Mouse (Mus musculus) duodenum, adult 2 months (tissue): Measurements from ENCODE around the gene Zfp866. TPM values are rescaled to one million over a fixed set of nuclear protein-coding genes. Genes with fewer than 3 reads are reported as not detected.

Experiments
- polyA plus RNA-seq: library from polyadenylated mRNA; depleted of rRNA; stranded (reverse); fragments of >200 nt; gene quantifications from 2 replicates; pipeline ENCODE4 v1.2.3, GENCODE M21; 2012; ENCODE audit warnings: low replicate concordance; rRNA removed

Gene Zfp866
- 1.9 and 2.0 TPM in 2 replicates for polyA plus RNA-seq

GRCm38 (mm10) chr8:69790773-69791367 is at the start of gene Zfp866, which contains the start of gene Atp13a1:
Gene Zfp866, minus strand, starts transcription at chr8:69791178.
Gene Atp13a1, plus strand, starts transcription at chr8:69791163.

GRCm38 (mm10) chr8:69832298-69832853 is 41.4 kb upstream of the Zfp866 start, which contains the start of gene Pbx4:
Gene Pbx4, plus strand, starts transcription at chr8:69832491.

GRCm38 (mm10) chr8:69822386-69823191 is 31.6 kb upstream of the Zfp866 start, which contains the start of gene Lpar2:
Gene Lpar2, plus strand, starts transcription at chr8:69822429.

GRCm38 (mm10) chr8:69808094-69808863 is 17.3 kb upstream of the Zfp866 start, which contains the start of gene Gmip:
Gene Gmip, plus strand, starts transcription at chr8:69808679.

GRCm38 (mm10) chr8:69774503-69775148 is 16.4 kb downstream of the Zfp866 start, which contains the start of gene Gm20422:
Gene Gm20422, minus strand, starts transcription at chr8:69774886.

GRCm38 (mm10) chr8:69749544-69750454 is 41.2 kb downstream of the Zfp866 start, which contains the start of gene Zfp963:
Gene Zfp963, minus strand, starts transcription at chr8:69749970.

Other genes starting within 250 kb of the Zfp866 start
- gene Zfp868, start 165.6 kb downstream of the Zfp866 start, polyA plus RNA-seq = 1.3 and 2.1 TPM in 2 replicates
- gene Zfp964, start 136.7 kb downstream of the Zfp866 start, polyA plus RNA-seq = 0.11 and 0.20 TPM in 2 replicates
- gene Zfp869, start 80.5 kb downstream of the Zfp866 start, polyA plus RNA-seq = 0.20 and 0.25 TPM in 2 replicates
- gene Zfp963, start 41.2 kb downstream of the Zfp866 start, polyA plus RNA-seq = 0.54 and 0.87 TPM in 2 replicates
- gene Gm20422, start 16.3 kb downstream of the Zfp866 start, polyA plus RNA-seq = 0.65 TPM in 1 of 2 replicates, not detected in the other
- 95.3 and 108 TPM in 2 replicates for gene Atp13a1, start within 50 bp of the Zfp866 start, polyA plus RNA-seq
- gene Gmip, start 17.5 kb upstream of the Zfp866 start, polyA plus RNA-seq = 61.4 and 67.2 TPM in 2 replicates
- gene Lpar2, start 31.3 kb upstream of the Zfp866 start, polyA plus RNA-seq = 2.3 and 2.5 TPM in 2 replicates
- gene Pbx4, start 41.3 kb upstream of the Zfp866 start, polyA plus RNA-seq = 8.2 and 13.8 TPM in 2 replicates
- 0.12 and 0.19 TPM in 2 replicates for gene Cilp2, start 96.5 kb upstream of the Zfp866 start, polyA plus RNA-seq
- 0.84 and 2.0 TPM in 2 replicates for gene Tssk6, start 111.0 kb upstream of the Zfp866 start, polyA plus RNA-seq
- 102 and 147 TPM in 2 replicates for gene Ndufa13, start 111.4 kb upstream of the Zfp866 start, polyA plus RNA-seq
- gene Yjefn3, start 111.5 kb upstream of the Zfp866 start, polyA plus RNA-seq = 1.9 and 2.1 TPM in 2 replicates
- gene Gatad2a, start 205.2 kb upstream of the Zfp866 start, polyA plus RNA-seq = 63.2 and 68.6 TPM in 2 replicates